Mouse (Mus musculus): ENCODE measurements around the gene Rbm17. TPM values are rescaled to one million over a fixed set of nuclear protein-coding genes. Genes with fewer than 3 reads are reported as not detected.

The Rbm17 gene
- polyA plus RNA-seq (2014; fragmentation: Illumina TruSeq; extraction: RNeasy Lipid Tissue Mini Kit (QIAGEN cat#74804); ENCODE audit: low read depth, low replicate concordance) = 129 TPM

DNA sequence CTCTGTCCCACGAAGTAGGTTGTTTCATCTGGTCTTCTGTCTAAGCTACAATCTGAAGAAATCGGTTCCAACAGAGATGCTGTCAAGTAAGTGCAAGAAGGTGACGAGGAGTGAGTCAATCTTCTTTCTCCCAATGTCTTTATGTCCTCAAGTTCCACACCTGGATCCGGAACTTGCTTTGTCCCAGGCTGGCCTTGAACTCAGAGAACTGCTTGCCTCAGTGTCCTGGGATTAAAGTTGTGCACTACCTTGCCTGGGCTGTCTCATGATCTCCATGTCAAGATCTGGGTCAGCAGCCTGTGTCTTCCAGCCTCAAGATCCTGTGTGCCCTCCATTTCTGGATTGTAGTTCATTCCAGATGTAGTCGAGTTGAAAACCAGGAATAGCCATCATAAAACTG is at the start of gene Rbm17:
Gene Rbm17, minus strand, starts transcription at position 101 of the 400 bp plus-strand sequence.

GRCm38 (mm10) chr2:11642451-11642941 is 38.5 kb upstream of the Rbm17 start, which contains the start of gene Il2ra:
Gene Il2ra, plus strand, starts transcription at chr2:11642807.

GRCm38 (mm10) chr2:11625890-11626289 is 21.9 kb upstream of the Rbm17 start, which contains the start of gene Gm17490:
Gene Gm17490, minus strand, starts transcription at chr2:11626264.

GRCm38 (mm10) chr2:11553471-11554400 is 50.2 kb downstream of the Rbm17 start, which contains the start of gene Pfkfb3:
Gene Pfkfb3, minus strand, starts transcription at chr2:11554077.

Other genes with a start within 250 kb of the Rbm17 start
- gene Pfkfb3, start 50.1 kb downstream of the Rbm17 start, polyA plus RNA-seq (2014; fragmentation: Illumina TruSeq; extraction: RNeasy Lipid Tissue Mini Kit (QIAGEN cat#74804); ENCODE audit: low read depth, low replicate concordance) = 9.3 TPM
- not detected for gene Gm17490, start 22.1 kb upstream of the Rbm17 start, polyA plus RNA-seq (2014; fragmentation: Illumina TruSeq; extraction: RNeasy Lipid Tissue Mini Kit (QIAGEN cat#74804); ENCODE audit: low read depth, low replicate concordance)
- gene Il2ra, start 38.7 kb upstream of the Rbm17 start, polyA plus RNA-seq (2014; fragmentation: Illumina TruSeq; extraction: RNeasy Lipid Tissue Mini Kit (QIAGEN cat#74804); ENCODE audit: low read depth, low replicate concordance) = 0.57 TPM
- gene Il15ra, start 101.1 kb upstream of the Rbm17 start, polyA plus RNA-seq (2014; fragmentation: Illumina TruSeq; extraction: RNeasy Lipid Tissue Mini Kit (QIAGEN cat#74804); ENCODE audit: low read depth, low replicate concordance) = 13.6 TPM
- 95.7 TPM for gene Fbh1, start 173.4 kb upstream of the Rbm17 start, polyA plus RNA-seq (2014; fragmentation: Illumina TruSeq; extraction: RNeasy Lipid Tissue Mini Kit (QIAGEN cat#74804); ENCODE audit: low read depth, low replicate concordance)
- gene Ankrd16, start 173.7 kb upstream of the Rbm17 start, polyA plus RNA-seq (2014; fragmentation: Illumina TruSeq; extraction: RNeasy Lipid Tissue Mini Kit (QIAGEN cat#74804); ENCODE audit: low read depth, low replicate concordance) = 11.9 TPM

All from kidney, adult 10 weeks (tissue).